Mouse (Mus musculus): ENCODE results near the gene Bmpr1a.
"Not testable (repeated sequence)": the region's sequence is repeated elsewhere in the genome, so short reads cannot be mapped to it uniquely, and the experiment has no call there.

Gene Bmpr1a

DNA sequence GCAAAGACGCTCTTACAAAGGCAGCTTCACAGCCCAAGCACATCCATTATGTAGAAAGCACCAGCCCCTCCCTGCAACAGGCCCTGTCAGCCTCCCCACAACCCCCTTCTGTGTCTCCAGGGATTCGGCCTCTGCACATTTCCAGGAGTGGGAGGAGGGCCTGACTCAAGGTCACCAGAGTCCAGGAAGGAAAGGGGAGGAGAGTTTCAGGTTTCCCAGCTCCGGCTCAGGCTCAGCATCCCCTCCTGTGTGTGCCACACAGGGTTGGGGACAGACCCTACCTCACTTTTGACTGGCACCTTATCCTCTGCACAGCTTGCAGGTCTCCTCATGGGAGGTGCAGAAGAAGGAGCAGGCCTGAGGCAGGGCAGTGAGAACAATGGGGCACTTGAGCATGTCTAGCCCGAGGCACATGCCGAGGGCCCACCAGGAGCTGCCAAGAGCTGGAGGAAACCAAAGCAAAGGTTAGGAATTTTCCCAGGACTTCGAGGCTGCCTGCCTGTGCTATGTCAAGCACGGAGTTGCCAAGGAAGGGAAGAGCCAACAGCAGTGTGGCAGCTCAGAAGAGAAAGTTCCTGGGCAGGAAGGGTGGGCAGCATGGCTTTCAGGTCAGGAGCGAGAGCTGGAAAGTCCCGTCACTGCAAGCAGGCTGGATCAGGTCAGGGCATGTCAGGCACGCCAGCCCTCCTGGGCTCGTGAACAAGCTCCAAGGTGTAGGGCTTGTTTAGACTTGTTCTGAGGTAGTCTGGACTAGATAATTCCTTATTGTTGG is 124.4 kb downstream of the Bmpr1a start:
- DNase-seq, result peak; percentile 71 to 80

DNA sequence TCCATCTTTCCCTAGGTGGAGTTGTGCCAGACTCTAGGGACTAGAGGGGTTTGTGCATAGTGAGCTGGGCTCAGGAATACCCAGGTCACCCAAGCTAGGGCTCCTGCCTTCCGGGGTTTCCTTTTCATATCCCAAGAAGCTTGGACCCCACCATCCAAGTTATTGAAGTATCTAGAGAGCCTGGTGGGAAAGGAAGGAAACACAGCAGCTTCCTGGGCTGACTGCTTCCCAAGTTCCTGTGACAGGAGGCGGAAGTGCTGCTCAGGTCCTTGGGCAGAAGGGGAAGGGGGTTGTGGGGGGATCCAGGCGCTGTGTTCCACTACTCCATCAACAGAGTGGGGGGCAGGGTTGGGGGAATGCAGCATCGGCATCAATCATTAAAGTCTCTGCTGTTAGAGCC is 126.0 kb downstream of the Bmpr1a start:
- DNase-seq, result peak in 1 of 2 experiments; percentile 33

DNA sequence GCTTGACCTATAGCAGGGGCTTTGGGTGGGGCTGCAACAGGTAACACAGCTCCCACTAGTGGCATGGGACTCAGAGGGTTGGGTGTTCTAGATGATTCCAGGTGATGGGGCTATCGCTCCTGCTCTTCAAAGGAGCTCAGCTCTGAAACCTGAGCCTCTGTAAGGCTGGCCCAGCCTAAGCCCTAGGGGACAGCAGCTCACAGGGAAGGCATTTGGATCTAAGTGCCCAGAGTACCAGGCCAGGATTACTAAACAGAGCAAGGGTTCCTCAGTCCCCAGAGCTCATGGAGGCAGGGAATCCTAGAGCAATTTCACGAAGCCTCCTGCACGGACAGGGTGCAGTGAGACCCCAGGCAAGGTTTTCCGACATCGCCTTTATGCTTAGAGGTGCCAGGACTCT is 127.2 kb downstream of the Bmpr1a start:
- no peak for DNase-seq

DNA sequence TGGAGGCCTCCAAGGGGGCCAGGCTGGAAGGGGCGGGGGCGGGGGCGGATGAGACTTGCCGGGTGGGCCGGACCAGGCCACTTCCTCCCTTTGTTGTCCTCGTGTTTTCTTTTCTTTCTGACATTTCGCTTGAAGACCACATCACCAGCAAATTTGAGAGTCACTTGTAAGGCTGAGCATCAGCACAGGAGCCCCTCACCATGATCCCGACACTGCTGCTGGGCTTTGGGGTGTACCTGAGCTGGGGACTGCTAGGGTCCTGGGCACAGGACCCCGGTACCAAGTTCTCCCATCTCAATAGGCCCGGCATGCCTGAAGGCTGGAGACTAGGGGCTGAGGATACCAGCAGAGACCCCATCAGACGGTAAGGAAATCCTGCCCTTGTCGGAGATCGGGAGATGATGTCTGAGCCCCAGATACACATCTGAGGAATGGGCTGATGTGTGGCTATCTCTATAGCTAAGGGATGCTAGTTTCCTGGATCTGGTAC is 127.7 kb downstream of the Bmpr1a start, which contains the start of gene Mmrn2:
TSS of gene Mmrn2 (plus strand) at position 51 of the 490 bp plus-strand sequence.
- no peak for DNase-seq

DNA sequence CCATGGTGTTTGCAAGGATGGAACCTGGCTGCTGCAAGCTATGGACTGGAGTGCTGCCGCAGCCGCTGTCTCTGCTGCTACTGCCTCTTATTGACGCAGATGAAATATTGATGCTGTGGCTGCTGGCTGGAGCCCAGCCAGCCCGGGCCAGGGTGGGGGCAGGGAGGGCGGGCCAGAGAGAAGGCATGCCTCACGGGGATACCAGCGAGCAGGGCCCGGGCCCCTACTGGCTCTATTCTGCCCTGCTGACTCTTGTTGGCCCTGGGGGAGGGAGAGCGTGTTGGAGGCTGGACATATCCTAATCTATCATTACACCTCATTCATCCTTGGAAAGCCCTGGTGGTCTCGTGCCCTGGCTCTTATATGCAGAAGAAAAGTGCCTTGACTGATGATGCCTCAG is 128.6 kb downstream of the Bmpr1a start, which contains the start of gene Sncg:
TSS of gene Sncg (minus strand) at position 213 of the 400 bp plus-strand sequence.
- peak in 1 of 2 experiments; percentile 51 for DNase-seq

DNA sequence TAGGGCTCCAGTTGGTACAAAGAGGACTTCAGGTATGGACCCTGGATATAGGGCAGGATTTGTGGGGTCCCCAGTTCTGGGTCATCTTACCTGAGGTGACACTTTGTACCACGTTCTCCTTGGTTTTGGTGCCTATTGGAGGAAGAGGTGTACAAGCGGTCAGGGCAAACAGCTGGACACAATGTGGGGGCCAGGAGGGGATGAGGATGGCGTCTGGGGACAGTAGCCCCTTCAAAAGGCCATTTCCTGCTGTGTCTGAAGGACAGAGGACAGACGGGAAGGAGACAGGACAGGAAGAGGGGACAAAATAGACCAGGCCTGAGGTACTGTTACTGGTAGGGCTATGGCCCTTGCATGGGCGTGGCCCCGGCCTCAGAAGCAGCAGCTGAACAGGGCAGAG is 129.6 kb downstream of the Bmpr1a start:
- no peak for DNase-seq

DNA sequence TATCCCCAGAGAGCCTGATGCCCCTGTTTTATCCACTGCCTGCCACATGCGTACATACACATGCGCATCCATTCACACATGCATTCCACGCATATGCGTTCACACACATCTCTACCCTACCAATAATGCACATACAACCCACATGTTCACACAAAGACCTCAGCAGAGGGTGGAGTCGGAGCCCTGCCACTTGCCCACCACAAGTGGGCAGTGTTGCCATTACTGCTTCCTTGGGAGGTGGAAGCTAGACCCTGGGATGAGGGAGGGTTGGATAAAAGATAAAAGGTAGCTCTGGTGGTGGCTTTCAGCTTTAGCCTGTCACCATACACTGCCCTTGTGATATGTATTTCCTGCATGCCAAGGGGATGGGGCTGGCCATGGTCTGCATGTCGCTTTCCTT is 130.5 kb downstream of the Bmpr1a start:
- peak; percentile 37 to 78 for DNase-seq

DNA sequence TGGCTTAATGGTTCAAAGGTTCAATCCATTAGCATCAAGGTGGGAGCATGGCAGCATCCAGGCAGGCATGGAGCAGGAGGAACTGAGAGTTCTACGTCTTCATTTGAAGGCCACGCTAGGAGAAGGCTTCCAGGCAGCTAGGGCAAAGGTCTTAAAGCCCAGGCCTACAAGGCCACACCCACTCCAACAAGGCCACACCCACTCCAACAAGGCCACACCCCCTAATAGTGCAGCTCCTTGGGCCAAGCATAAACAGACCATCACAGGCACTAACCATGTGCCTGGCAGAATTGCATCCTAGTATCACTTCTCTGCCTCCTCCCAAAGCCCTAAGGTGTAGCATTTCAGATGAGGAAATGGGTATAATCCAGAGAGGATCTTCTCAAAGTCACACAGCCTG is 131.4 kb downstream of the Bmpr1a start:
- DNase-seq, result peak in 1 of 2 experiments; percentile 32

DNA sequence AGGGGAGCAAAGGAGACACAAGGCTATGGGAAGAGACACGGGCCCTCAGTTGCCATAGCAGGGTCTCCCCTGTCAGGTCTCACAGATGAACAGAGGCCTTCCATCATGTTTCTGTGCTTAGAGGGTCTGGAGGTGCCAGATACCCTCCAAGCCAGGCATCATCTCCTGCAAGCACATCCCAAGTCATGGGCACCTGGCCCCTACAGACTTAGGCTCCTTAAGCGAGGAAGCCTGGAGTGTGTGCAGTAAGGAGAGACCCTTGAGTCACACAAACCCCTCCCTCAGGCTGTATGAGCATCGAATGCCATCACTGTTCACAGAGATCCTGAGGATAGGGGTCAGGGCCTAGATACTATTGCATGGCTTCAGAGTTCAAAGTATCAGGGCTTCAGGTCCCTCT is 132.2 kb downstream of the Bmpr1a start:
- no peak for DNase-seq

DNA sequence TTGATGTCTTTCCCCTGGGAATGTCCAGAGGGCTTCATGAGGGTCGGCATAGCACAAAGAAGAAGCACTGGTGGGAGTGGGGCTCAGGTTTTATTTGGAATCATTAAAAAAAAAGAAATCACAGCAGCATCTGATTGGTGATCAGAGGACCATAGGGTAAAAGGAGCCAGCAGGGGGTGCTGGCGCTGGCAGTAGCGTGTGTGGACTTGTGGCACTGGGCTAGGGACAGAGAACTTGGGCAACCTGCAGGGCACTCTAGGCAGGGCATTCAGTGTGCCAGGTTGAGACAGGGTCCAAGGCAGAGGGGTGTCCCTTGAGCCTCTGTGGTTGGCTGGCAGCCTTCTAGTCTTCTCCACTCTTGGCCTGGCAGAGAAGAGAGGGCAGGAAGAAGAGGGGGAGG is 132.9 kb downstream of the Bmpr1a start:
- peak in 1 of 2 experiments; percentile 39 for DNase-seq

DNA sequence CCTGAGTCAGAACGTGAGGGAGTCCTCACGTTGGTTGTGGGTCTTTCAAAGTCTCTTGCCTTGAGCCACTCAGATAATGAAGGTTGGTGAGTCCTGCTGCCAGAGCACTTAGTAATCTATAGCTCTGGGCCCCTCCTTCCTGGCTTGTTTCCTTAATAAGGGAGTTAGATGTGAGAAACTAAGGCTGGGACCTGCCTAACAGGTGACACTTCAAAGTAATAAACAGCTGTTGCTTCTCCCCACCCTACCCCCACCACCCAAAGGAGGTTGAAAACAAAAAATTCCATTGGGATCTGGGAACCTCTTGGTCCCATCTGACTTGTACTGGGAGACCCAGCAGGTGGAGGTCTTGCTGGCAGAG is 138.0 kb downstream of the Bmpr1a start:
- DNase-seq, result no peak

DNA sequence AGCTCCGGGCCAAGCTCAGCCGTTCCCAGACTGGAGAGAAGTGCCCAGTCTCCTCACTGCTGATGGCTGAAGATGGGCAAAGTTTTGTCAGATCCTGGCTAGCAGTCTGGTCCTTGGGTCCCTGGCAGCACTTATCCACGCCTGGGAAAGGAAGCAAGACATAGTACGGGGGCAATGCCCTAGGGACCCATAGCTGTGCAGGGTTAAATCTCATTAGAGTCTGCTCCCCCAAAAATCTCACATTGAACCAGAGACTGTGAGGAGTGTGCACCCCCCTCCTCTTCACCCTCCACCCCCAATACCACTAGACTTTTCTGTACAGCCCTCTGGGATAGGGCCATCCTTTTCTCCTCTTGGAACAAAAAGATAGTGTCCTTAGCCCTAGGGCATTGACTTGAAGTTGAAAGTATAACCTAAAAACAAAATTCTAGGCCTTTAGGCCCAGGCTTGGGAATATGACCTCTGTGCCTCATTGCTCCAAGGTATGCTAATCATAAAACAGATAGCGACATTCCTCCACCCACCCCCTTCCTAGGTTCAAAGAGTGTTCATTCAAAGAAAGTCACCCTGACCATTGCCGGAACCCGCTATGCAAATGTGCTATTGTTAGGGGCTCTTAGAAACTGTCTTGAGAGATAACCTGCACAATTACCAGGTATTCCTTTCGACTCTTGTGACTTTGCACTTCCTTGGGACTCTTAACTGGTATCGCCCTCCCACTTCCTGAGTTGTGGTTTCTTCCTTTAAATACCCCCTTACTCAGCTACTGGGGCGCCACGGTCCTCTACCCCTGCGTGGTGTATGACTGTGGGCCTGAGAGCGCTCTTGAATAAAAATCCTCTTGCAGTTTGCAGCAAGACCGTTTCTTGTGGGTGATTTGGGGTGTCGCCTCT is 138.6 kb downstream of the Bmpr1a start:
- DNase-seq, result not testable (repeated sequence)

DNA sequence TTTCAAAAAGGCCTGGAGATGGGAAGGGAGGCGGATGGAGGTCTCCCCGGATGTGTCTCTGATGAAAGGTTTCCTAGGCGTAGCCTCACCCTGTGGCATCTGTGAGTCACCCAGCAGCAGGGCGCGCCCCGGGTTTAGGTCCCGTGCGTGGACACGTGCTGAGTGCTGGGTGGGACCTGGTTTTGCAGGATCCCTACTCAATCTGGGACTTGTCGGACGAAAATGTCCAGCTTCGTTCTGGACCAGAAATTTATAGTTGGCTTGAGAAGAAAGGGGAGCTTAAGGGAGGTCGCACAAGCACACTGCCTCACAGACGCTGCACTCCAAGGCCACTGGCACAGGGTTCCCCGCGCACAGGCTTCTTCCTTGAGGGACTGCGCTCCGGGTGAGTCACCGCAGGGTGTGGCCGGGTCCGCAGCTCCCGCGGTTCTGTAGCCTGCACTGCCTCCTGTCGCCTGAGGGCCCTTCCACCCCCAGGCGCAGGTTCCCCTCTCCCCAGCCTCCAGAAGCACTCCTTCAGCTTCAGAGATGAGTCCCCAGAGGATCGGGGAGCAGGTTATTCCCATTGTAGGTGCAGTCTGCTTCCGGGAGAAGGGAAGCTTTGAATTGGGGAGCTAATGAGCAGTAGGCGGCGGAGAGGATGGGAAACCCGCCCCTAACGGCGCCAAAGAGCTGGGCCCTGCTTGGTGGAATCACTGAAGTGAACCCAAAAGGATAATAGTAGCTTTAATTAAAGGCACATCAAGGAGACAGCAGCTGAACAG is 139.5 kb downstream of the Bmpr1a start:
- DNase-seq, result peak; percentile 80 to 81

DNA sequence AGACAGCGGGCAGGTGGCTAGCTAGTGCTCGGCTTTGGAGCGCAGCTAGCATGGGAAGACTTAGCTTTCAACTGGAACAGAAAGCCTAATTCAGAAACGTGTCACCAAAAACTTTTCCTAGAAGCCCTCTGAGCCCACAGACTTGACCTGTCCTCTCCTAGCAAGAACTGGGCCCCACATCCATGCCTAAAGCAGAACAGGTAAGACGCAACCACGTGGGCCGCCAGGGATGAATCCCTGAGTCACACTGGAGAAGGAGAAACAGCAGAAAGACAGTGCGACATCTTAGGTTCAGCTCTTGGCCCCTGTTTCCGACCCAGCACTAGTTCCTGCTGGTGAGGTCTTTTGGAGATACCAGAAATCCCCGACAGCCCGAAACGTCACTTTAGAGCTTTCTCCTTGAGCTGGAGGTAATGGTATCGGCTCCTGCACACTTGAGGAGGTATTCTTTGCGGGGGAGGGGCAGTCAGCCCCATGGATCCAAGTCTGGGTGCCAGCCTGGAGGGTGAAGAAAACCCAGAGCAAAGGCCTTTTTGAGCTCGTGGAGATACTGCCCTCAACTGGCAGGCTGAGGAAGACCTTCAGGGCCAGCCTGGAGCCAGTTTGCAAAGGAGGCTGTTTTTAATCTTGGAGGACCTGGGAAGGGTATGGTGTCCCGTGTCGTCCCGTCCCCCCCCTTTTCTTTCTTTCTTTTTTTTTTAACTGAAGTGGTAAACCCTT is 140.3 kb downstream of the Bmpr1a start:
- DNase-seq, result peak; percentile 87 to 88

DNA sequence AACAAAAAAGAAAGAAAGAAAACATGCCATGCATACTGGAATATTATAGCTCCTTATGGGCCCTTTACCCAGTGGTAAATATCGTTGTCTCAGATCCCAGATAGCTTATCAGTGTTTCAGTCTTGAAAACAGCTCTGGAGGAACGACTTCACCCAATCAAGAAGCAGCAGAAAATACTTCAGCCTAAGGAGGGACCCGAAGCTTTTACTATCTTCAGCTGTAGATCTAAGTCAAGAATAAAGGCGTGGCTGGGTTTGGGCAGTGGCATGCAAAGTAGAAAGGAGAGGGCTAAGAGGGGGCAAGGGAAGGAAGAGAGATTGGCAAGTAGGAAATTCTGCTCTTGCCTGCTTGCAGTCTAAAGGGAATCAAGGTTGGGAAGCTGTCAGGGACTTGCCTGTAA is 141.0 kb downstream of the Bmpr1a start:
- no peak for DNase-seq
